Mouse (Mus musculus): ENCODE data around the gene Rimbp2.

Rimbp2 gene

DNA sequence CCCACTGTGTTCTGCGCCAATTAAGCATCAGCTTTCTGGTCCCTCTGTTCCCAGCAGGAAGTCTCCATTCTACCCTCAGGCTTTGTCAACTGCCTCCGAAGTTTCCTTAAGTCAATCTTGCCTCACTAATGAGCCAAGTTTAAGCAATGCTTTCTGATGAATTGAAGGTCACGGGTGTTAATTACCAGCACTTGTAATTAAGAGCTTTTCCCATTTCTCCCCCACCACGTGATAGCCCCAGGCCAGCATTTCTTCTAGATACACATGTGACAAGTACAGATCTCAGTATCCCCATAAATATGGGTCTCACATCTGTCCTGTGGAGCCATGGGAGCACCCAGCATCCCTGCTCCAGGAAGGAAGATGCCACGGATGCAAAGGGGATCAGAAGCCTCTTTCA lies 20.5 kb downstream of the Rimbp2 start:
- no peak for DNase-seq (ENCODE audit: low spot score in 2 of 2)

DNA sequence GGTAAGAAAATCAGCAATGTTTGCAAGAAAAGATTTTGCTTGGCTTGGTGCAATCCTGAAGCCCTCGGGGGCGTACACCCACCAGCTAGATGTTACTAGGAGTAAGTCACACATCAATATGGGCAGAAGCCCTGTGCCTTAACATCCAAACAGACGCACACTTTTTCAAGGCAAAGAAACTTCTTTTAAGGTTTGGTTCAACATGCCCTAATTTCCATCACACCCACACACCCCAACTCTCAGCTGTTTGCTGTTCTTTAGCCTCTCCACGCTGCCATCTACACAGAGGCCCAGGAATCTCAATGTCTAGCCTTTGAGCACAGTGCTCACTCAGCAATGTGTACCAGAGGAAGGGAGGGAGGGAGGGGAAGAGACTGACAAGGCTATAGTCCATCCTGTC lies 28.2 kb downstream of the Rimbp2 start:
- peak in 1 of 2 experiments; percentile 64 for DNase-seq (ENCODE audit: low spot score in 2 of 2)

DNA sequence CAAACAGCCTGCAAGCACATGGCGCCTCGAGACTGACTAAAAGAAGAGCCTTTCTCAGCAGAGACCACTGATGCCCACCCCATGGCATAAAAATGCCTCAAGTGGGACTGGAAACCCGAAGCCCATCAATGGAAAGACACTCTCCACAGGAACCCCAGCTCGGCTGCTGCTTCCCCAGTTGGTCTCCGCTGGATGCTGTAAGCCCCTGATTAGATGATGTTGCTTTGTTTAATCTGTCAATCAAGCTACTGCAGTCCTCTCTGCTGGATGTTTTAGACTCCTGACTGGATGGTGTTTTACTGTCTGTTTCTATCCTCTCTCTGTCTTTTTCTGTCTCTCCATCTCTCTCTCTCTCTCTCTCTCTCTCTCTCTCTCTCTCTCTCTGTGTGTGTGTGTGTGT lies 33.2 kb downstream of the Rimbp2 start:
- DNase-seq (ENCODE audit: low spot score in 2 of 2) = no peak

DNA sequence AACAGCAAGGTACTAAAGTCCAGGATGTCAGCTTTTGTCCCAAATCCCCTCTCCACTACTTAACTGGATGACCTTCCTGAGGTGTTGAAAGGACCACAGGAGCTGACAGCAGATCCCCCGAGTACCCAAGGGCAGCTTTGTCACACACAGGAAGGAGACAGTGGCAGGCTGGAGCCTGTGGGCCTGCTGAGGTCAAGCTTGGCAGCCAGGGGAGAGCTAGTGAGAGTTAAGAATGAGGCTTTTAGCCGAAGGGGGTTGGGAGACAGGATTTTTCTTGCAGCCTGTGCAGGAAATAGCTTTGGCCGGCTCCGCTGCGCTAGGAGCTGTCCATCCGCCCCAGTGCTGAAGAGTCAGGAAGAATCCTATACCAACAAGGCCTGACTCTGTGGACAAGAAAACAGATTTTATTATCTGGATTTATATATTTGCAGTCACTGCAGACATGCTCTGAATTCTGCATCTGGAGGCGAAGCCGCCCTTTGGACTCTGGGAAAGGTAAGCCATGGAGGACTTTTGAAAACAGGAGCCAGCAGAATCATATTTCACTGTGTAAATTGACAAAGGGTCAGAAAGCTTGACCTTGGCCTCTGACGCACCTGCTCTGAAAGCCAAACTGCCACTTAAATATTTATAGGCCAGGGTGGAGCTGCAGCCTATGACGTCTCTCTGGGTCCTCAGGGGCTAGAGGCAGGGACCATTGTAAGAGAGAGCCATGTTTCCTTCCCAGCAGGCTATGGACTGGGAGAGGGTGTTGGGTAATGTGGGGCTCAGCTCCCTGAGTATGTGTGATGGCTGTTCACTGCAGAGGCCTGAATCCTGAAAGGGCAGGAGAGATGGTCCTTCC lies 35.9 kb downstream of the Rimbp2 start:
- no peak for DNase-seq (ENCODE audit: low spot score in 2 of 2)

DNA sequence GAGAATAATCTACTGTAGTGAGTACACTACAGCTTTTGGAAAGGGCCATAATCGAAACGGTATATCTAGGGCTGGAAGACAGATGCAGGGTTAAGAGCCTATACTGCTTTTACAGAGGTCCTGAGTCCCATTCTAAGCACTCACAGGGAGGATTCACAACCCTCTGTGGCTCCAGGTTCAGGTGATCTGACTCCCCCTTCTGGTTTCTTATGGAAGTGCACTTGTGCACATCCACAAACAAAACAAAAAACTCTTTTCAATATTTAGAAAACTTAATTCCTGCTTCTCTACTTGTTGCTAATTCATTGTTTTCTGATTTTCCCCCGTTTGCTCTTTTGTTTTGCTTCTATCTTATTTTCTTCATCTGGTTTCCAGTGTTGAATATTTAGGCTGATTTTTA lies 39.5 kb downstream of the Rimbp2 start:
- DNase-seq (ENCODE audit: low spot score in 2 of 2) = no peak

DNA sequence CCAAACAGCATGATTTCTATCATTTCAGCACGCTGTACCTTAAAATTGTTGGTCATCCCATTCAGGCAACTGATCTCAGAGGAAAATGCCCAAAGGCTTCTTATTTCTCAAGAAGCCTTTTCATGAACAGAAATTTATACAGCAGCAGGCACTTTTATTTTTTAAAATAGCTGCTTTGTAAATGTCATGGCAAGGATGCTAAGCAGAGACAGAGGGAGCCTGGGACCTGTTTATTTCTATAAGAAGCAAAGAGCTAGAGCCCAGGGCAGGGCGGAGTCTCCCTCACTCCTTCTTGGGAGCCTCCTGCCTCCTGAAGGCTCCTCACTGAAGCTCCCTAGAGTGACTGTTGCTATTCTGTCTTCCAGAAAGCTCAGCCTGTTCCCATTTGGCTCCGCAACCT lies 40.9 kb downstream of the Rimbp2 start:
- DNase-seq (ENCODE audit: low spot score in 2 of 2) = peak in 1 of 2 experiments; percentile 44

DNA sequence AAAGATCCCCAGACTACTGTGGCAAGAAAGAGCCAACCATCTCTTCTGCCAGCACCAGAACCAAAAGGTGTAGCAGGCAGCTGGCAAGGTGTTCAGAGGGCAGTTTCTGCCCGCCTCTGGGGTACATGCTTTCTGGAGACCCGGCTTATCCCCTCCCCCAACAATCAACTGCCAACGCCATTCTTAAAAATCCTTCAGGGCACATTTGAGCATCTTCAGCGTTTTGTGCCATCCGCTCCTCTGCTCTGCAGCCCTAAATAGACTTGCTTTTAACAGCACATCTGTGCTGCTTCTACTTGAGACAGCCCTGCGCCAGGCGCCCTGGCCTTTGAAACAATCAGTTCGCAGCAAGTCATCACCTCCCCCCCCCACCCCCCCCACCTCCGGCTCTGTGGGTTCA lies 41.7 kb downstream of the Rimbp2 start:
- DNase-seq (ENCODE audit: low spot score in 2 of 2) = peak in 1 of 2 experiments; percentile 56

DNA sequence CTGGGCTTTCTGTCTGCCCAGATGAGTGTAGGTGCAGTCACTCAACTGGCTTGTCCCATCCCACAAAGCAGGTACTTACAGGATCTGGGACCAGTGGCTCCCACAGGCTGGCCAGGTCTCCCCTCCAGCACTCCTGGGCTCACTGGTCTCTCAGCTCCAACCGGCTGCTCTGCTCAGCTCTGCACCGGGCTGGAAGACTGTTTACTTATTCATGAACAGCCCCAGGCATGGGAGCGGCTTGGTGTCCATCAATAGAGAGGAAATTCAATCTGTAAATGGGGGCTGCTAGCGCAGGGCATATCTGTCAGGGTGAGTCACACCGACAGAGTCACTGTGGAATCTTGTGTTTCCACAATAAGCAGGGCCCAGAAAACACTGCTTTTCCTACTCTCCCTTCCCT lies 49.2 kb downstream of the Rimbp2 start:
- no peak for DNase-seq (ENCODE audit: low spot score in 2 of 2)

DNA sequence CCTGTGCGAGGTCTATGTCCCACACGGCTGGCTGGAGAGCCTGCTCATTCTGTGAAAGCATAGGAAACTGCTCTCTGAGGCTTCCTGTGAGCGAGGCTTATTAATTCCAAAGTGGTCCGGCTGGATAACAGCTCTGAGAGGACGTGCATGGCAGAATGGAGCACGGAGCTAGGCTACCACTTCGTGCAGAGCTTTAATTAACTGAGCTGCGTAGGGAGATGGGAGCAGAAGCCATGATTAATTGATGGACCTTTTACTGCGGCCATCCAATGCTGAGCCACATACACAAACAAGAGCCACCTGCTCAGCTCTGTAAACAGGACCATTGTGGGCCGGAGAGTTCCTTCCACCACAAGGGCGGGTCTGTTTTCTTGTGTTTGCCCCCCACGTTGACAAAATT lies 50.2 kb downstream of the Rimbp2 start:
- no peak for DNase-seq (ENCODE audit: low spot score in 2 of 2)

DNA sequence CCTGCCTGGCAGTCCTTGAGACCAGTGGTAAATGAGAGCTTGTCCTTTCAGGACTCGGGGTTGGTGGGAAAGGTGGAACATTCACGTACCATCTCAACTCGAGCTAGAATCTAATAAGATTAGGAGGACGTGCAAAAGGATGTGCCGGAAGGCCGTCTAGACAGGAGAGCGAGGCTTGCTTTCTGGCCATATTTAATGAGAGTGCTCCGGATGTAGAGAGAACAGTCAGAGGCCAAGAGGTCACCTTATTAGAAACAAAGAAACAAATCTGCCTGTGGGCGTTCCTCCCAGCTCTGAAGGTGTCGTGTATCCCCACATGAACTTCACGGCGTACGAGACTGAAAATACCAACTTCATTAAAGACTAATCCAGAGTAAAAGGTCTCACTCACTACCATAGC lies 53.3 kb downstream of the Rimbp2 start:
- DNase-seq (ENCODE audit: low spot score in 2 of 2) = no peak

DNA sequence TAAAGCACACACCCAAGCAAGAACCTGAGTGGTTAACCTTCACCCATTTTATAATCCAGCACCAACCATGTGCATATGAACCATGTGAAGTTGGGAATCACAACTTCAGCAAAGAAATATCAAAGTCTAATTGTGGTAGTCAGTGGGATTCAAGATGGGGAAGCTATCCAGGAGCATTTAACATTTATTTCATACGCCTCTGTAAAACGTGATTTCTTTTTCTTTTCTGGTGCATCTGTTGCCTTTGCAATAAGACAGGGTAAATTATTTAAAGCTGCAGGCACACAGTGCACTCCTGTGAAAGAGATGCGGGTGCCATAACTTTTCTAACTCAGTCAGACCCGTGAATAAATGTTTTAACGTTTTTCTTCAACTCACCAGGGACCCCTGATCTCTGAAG lies 58.4 kb downstream of the Rimbp2 start:
- no peak for DNase-seq (ENCODE audit: low spot score in 2 of 2)

DNA sequence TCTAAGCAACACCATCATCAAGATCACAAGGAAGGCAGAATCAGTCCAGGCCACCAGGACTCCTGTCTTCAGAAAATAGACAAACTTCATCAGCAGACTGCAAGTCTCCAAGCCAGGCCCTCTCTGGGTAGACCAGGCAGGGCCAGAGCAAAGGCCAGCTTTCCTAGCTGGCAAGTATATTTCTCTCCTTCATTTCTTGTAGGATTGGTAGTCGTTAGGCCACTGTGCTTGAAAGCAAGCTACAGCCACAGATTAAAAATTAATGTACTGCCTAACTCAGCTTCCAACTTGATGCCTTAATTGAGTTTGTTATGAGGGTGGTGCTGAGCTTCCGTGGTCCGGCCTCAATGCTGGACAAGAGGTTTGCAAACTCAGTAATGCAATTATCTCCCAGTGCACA lies 65.7 kb downstream of the Rimbp2 start:
- DNase-seq (ENCODE audit: low spot score in 2 of 2) = no peak

DNA sequence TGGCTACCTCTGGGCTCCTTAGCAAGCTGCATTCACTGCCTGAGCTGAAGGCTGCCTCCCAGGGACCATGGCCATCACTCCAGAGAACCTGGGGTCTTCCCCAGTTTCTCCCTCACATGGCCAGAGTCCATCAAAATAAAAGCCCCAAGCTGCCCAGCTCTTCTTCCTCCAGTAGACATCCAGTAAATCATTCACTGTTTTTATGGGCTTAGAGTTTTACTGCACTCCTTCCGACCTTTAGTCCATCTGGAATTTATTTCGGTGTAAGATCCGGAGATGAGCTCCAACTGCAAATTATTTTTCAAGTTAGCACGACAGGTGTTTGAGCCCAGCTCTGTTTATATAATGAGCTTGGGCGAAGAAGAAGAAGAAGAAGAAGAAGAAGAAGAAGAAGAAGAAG lies 69.0 kb downstream of the Rimbp2 start:
- DNase-seq (ENCODE audit: low spot score in 2 of 2) = no peak

DNA sequence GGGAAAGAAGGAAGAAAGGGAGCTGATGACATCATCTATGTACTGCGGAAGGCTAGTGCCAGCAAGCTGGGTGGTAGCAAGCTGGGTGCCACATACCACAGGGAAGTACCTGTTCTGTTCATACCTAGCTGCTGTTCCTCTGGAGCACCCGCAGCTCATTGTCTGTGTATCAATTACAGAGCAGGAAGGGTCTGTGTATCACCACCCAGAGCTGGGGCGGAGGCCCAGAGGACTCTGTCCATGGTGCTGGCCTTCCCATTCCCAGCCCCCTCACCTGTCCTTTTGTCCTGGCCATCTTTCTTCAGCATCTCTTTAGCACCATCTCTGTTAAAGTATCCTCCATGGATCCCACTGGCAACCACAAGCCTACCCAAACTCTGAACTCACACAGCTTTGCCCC lies 74.2 kb downstream of the Rimbp2 start:
- no peak for DNase-seq (ENCODE audit: low spot score in 2 of 2)

DNA sequence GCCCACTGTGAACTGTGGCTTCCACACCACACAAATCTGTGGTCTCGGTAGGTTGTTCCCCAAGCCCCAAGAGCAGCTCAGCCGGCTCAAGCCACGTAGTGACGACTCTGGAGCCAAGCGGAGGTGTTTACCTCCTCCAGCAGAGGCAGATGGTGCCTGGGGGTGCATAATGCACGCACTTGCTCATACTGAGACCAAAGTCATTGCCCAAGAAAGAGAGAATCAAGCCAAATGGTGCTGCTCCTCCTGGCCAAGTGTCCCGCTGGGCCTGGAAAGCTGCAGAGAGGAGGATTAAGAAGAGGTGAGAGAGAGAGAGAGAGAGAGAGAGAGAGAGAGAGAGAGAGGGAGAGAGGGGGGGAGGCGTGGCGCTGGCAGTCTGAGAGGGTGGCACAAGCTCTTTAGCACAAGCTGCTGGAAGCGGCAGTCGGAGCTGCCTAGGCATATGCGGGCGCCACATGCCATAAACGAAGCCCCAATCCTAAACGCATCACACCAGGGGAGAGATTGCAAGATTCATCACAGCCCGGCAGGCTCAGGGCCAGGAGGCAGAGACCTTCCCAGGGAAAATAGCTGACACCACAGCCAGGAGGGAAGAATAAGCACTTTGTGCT lies 75.8 kb downstream of the Rimbp2 start:
- peak; percentile 51 to 60 for DNase-seq (ENCODE audit: low spot score in 2 of 2)

DNA sequence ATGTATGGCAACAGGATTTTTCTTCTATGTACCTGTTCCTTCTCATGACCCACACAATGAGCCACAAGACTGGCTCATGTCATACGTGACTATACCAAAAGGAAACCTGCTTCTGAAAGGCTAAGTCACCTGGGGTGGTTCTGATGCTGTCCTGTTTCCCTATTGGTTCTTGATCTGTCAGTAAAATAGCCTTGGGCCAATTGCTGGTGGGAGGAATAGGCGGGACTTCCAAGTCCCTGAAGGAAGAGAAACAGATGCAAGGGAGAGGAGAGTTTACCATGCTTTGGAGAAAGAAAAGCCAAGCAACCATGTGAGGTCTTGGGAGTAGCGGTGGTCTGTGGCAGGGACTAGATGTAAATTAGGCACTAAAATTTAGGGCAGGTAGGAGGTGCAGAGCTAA lies 81.6 kb downstream of the Rimbp2 start:
- peak in 1 of 2 experiments; percentile 22 for DNase-seq (ENCODE audit: low spot score in 2 of 2)

DNA sequence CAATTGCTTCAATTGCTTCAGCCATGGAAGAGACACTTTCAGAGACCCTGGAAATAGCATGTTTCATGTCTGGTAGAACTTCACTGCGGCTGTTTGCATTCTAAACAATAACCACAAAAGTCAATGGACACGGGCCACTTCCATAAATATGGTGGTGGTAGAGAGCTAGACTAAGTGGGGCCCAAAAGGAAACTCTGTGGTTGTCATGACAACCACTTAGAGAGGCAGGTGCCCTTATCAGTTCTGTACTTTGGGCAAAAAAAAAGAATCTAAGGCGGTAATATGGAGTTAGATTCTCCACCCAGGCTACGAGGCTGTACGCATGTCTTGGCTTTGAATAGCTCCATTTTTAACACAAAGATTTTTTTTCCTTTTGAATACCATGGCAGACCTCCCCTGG lies 86.5 kb downstream of the Rimbp2 start:
- no peak for DNase-seq (ENCODE audit: low spot score in 2 of 2)

DNA sequence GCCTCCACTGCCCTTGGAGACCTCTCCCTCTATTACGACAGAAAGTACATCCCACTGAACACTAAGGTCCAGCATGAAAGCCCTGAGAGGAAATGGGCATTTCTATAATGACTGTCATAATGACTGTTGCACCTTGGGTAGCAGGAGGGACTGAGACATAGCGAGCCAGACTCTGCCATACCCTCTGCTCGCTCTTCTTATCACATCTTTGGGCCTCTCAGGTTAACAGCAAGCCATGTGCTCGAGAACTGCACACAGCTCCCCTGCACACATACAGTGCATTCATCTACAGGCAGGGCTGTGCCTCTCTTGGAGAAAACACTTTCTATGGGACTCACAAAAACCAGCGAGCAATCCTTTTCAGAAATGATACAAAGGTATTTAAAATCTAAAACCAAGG lies 87.0 kb downstream of the Rimbp2 start:
- DNase-seq (ENCODE audit: low spot score in 2 of 2) = no peak

DNA sequence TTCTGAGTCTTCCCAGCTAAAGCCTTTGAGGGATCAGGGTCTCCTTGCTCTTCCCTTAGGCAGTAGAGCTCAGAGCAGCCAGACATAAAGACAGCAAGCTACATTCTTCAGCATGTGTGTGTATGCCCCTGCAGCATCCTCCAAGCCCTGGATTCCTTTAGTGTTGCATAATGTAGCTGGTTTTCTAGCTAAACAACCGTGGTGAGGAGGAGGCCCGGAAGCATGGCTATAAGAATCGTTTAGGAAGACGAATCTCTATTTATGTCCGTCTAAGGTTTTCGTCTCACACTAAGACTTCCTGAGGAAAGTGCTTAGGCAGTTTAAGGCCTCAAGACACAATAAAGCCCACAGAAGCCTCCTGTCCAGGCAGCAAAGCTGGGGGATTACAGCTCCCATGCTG lies 89.8 kb downstream of the Rimbp2 start:
- peak; percentile 44 to 62 for DNase-seq (ENCODE audit: low spot score in 2 of 2)

DNA sequence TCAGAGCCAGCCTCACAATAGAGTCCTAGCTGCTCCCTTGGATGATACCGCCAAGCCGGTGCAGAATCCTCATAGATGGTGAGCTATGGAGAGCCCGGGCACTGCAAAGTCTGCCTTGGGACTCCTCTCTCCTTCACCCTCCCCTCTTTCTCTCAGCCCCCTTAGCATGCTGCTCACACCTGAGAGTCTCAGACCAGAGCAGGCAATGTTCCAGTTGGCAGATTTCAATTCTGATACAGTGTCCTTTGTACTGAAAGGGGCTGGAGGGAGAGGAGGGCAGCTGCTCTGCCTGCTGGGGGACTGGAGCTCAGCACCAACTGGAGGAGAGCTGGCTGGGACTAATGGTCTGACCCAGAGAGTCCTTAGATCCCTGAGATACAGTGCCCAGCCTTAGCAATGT lies 92.4 kb downstream of the Rimbp2 start:
- no peak for DNase-seq (ENCODE audit: low spot score in 2 of 2)

DNA sequence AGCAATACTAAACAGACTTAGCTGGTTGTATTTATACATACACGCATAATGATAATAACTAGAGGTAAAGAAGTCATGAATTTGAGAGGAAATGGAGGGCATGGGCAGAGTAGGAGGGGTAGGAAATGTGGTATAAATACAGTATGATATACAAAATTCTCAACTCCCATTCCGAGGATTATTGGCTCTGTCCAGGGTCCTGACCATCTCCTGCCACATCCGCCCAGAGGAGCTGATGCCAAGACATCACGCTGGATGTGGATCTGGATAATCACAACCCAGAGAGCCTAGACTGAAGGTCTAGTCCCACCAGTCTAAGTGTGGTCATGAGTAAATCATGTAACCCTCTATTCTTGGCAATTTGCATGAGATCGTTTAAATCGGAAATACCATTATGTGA lies 100.5 kb downstream of the Rimbp2 start:
- no peak for DNase-seq (ENCODE audit: low spot score in 2 of 2)

DNA sequence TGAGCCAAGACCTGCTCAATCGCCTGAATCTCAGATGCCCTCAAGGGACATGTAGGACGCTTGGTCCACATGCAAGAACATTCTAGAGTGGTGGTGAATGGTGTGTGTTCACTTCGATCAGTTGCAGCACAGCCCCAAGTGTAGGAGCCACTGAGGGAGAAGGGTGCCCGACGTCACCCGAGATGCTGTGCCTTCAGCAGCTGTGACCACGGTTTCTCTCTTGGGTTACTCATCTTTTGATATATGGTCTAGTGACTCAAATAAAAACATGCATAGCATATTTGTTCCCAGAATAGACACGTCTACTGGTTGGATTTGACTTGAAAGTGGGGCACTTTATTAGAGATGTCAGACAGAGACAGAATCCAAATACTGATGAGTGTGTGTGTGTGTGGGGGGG lies 105.5 kb downstream of the Rimbp2 start:
- DNase-seq (ENCODE audit: low spot score in 2 of 2) = no peak

DNA sequence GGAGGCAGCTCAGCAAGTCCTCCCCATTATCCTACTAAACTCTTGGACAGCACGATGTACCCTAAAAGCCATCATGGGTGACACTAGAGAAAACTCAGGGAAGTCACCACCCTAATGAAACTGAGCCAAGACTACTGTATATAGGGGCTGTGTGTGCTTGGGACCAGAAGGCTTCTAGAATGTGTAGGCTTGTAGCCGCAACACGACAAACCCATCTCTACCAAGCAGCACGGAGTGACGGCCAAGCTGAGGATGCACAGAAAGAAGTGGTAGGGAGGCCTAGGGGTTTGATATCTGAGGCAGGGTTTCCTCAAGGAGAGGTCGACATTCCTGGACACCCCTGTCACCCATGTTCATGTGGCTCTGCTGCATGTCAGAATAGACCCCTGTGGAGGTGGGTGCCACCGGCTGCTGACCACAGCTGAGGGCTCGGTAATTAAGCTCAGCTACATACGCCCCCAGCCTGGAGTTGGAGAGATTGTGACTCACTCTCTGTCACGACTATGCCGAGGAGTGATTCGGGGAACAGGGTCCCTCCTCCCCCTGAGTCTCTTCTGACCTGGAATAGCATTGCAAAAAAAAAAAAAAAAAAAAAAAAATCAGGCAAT lies 106.7 kb downstream of the Rimbp2 start:
- peak; percentile 70 to 73 for DNase-seq (ENCODE audit: low spot score in 2 of 2)

Data from frontal cortex, postnatal 36 days (tissue).